Mouse (Mus musculus): ENCODE data around the gene Ubn2.

DNA sequence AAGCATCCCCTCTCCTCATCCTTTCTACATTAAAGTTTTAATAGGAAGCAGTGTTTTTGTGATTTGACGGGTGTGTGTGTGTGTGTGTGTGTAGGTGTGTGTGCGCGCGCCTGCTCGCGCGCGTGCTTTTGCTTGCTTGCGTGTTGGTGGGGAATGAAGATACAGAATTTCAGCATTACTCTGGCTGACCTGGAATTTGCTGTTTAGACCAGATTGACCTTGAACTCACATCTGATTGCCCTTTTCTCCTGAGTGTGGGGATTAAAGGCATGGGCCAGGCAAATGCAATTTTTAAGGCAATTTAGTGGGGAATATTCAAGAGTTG, 101.6 kb downstream of the Ubn2 start:
- TF ChIP-seq USF1 (IDR thresholded peaks at IDR 0.05; ENCODE audit: low read depth) (no peak), CTCF (IDR thresholded peaks at IDR 0.05; ENCODE audit: control insufficient read depth, insufficient read depth, insufficient read length) (no peak)

All from C2C12 (cell line).